Mouse (Mus musculus) left cerebral cortex, adult 2 months (tissue): Measurements from ENCODE around the gene Gpr89. TPM values are rescaled to one million over a fixed set of nuclear protein-coding genes. Genes with fewer than 3 reads are reported as not detected.

Source experiments
- DNase-seq, 2 experiments: peaks; one replicate each; pipeline ENCODE4 v3.0.0; 2021 to 2022; ENCODE audit warnings: low spot score in 2 of 2, mixed read lengths in 1 of 2; ENCODE audit errors: extremely low spot score in 1 of 2
- H3K27ac ChIP-seq: fragments of 200-600 bp; 2 replicates; pipeline ENCODE4 v1.8.1; 2022
- H3K4me3 ChIP-seq: fragments of 200-600 bp; 2 replicates; pipeline ENCODE4 v1.8.1; 2022
- CTCF ChIP-seq: fragments of 200-600 bp; IDR thresholded peaks from 2 replicates; pipeline ENCODE4 v1.8.1; 2022; ENCODE audit warnings: antibody characterized with exemption, mild to moderate bottlenecking, moderate library complexity
- intact Hi-C: fragments of 180-260 bp; cut with DNase I; formaldehyde crosslinking; loops from one replicate; pipeline ENCODE4 v1.15.1; 2025
- total RNA-seq, 2 experiments: library from RNA; stranded (reverse); gene quantifications; 2 replicates each; pipeline ENCODE4 v1.2.3; 2021

Gpr89 gene
- total RNA-seq, 2 experiments from 2014 or later: 40.7 to 42.8 TPM

DNA sequence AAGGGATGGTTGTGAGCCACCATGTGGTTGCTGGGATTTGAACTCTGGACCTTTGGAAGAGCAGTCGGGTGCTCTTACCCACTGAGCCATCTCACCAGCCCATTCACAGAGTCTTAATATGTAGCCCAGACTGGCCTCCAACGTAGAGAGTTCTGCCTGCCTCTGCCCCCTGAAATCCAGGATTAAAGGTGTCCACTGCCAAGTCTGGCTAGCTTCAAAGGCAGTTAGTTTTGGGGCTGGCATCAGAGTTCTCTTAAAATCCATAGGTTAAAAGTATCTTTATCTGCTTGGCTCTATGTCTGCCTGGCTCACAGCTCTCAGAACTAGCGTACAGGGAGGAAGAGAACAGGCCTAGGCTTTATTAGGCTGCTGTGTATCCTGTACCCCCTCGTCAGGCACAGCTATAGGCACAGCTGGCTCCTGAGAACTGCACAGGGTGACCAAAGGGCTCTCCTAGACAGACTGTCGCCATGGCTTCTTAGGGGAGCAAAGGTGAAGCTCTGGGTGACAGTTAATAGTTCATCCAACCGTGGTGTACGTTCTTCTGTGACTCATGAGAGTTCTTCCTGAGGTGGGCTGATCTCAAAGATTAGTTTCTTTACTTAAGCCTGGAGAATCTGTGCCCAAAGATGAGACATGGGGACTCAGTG, 66.0 kb downstream of the Gpr89 start:
- Histone ChIP-seq H3K27ac (no peak overlapping the region), H3K4me3 (no peak overlapping the region)
- TF ChIP-seq CTCF: no peak
- intact Hi-C loops: no loop called here
- DNase-seq: no peak

DNA sequence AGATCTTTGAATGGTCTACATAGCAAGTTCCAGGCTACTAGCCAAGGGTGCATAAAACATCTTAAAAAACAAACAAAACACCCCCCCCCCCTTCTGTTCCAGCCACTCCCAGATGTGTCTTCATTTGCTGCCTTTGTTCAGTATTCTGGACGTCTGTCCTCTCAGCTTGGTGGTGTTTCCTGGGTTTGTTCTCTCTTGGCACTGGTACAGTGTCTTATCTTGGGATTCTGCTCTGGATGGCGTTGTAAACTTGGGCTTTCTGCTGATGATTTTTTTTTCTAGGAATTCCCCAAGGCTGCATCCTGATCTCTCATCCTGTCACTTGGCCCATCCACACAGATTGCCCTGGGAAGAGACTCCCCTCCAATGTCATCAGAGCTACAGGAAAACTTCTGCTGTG, 68.7 kb downstream of the Gpr89 start:
- no peak for DNase-seq
- intact Hi-C loops: no loop called here

DNA sequence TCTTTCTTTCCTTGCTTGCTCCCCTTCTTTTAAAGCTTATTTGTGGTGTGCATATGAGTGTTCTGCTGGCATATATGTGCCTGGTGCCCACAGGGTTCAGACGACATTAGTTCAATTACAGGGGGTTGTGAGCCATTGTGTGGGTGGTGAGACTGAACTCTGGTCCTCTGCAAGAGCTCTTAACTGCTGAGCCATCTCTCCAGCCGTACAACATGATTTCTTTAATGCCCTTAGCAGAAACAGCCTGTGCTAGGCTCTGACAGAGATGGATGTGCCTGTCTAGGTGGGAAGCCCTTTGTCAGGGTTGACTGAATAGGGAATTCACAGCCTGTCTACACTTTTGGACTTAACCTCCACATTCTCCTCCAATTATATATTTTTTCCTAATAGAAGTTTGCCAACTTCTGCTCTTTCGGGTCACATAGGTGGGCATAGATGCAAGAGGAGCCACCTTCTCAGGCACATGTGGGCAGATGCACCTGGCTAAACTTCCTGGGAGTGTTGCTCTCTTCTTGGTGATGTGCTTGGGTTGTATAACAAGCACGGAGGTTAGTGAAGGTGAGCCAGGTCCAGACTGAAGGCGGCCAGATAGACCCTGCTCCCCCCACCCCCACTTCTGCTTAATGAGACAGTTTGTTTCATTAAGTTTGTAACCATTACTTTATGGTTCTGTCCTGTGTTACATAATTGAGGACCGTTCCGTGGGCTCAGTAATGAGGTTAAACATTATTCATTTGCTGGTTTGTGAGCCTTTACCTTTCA, 70.4 kb downstream of the Gpr89 start:
- TF ChIP-seq CTCF: no peak
- no peak overlapping the region for H3K4me3 ChIP-seq
- DNase-seq: no peak
- intact Hi-C loops: no loop called here
- no peak overlapping the region for H3K27ac ChIP-seq

More for the DNA sequence above, 68.7 kb downstream of the Gpr89 start:
- H3K27ac ChIP-seq: no peak overlapping the region
- TF ChIP-seq CTCF: no peak
- H3K4me3 ChIP-seq: no peak overlapping the region

DNA sequence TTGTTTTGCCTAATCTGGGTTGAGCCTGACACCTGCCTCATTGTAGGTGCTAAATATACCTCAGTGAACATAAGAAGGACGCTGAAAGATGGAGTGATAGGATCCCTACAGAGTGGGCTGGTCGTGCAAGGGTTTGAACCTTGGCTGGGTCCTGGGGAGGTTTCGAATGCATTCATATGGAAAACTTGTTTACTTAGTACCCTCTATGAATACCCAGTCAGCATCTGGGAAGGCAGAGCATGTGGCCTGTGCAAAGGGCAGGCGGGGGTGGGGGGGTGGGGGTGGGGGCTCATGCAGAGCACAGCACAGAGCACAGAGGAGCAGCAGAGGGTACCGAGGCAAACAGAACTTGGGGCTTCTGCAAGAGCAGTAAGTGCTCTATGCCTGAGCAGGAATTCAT, 72.2 kb downstream of the Gpr89 start:
- intact Hi-C loops: no loop called here
- no peak for TF ChIP-seq CTCF
- DNase-seq: no peak
- no peak overlapping the region for H3K27ac ChIP-seq
- H3K4me3 ChIP-seq: no peak overlapping the region

DNA sequence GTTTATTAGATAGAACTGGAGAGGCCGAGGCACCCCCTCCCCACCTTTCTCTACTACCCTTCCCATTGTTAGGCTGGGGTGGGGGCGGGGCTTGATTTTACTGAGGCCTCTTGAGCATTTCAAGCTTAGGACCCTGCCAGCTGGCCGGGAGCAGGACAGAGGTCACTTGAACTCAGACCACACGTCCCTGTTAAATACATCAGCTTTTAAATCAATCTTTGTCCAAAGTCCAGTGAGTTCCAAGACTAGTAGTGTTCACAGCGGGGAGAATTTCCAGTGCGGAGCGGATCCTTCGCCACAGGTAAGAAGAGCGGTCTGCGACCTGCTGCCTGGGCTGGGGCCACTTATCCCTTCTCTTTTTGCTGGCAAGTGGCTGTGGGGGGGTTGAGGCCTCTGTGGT, 75.3 kb downstream of the Gpr89 start:
- intact Hi-C loops: no loop called here
- TF ChIP-seq CTCF: no peak
- no peak overlapping the region for H3K27ac ChIP-seq
- DNase-seq: no peak
- H3K4me3 ChIP-seq: no peak overlapping the region

DNA sequence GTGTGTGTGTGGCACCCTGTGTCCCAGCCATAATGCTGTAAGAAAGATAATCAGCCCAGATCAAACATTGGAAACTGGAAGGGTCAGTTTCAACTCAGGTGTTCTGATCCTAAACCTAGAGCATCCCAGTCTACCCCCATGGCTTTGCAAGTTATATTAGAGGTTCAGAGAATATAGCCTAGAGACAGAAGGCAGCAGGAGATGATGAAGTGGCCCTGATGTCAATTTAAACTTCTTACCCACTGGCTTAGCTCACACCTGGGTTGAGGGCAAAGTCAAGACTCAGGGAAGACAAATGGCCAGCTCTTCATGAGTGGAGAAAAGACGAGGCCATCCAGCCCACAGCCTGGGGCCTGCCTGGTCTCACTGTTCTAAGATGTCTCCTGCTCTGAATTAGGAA, 76.2 kb downstream of the Gpr89 start, which contains the start of the genes Pdzk1 and Cd160:
TSS of gene Pdzk1 (plus strand) at position 301 of the 400 bp plus-strand sequence.
TSS of gene Cd160 (minus strand) at position 368 of the 400 bp plus-strand sequence.
- intact Hi-C loops: no loop called here
- Histone ChIP-seq H3K27ac (no peak within 1 kb of the TSS), H3K4me3 (no peak within 1 kb of the TSS)
- no peak for DNase-seq
- no peak for TF ChIP-seq CTCF

DNA sequence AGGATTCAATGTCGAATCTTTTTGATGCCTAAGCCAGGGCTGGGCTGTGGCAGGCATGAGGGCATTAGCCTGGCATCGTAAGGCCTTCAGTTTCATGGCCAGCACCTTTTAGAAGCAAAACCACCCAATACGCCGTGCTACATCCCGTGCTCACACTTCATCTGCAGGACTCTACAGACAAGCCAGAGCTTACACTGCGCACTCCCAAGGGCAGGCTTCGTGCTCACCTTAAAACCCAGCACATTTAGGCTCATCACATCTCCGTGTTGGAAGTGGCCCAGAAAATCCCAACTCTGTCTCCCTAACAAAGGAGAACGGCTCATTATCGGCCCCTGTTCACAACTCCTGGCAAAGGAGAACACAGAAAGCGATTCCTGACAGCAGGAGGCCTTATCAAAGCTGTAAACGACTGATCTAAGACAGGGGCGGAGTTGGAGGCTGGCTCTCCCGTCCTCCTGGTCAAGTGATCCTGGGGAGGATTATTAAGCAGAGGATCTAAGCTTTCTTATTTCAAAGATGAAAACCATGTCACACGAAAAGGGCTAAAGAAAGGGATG, 76.8 kb downstream of the Gpr89 start:
- Histone ChIP-seq H3K4me3 (no peak overlapping the region), H3K27ac (no peak overlapping the region)
- intact Hi-C loops: no loop called here
- DNase-seq: no peak
- TF ChIP-seq CTCF: no peak

DNA sequence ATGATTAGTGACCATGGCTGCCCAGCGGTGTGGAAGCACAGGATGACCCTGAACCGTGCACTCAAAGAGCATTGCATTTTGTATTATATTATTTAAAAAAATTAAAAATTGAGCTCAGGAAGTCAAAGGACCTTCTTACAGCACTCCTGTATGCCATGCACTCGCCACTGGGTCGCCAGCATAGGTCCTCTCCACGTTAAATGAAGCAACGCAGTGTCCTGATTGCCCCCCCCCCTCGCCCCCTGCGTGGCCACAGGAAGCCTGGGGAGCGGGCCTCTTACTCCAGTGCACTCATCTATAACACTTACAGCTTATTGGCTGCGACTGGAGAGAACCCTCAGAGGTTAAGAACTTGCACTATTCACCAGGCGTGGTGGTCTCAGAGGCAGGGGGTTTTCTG, 79.9 kb downstream of the Gpr89 start:
- no peak for TF ChIP-seq CTCF
- intact Hi-C loops: no loop called here
- Histone ChIP-seq H3K27ac (no peak overlapping the region), H3K4me3 (no peak overlapping the region)
- no peak for DNase-seq

DNA sequence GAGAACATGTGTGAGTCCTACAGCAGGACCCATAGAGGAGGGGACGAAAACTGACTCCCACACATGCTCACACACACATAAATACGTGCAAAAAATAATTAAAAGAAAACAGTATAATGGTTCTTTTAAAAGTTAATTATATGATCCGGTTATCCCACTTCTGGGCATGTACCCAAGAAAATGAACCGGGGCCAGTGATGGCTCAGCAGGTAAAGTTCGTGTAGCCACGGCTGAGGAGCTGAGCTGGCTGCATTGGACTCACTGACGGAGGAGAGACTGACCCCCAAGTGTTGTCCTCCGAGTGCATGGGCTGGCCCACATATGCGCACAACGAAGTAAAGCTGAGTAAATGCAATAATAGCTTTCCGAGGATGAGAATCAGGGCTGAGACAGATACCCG, 80.5 kb downstream of the Gpr89 start:
- no peak for TF ChIP-seq CTCF
- intact Hi-C loops: no loop called here
- Histone ChIP-seq H3K27ac (no peak overlapping the region), H3K4me3 (no peak overlapping the region)
- DNase-seq: no peak

DNA sequence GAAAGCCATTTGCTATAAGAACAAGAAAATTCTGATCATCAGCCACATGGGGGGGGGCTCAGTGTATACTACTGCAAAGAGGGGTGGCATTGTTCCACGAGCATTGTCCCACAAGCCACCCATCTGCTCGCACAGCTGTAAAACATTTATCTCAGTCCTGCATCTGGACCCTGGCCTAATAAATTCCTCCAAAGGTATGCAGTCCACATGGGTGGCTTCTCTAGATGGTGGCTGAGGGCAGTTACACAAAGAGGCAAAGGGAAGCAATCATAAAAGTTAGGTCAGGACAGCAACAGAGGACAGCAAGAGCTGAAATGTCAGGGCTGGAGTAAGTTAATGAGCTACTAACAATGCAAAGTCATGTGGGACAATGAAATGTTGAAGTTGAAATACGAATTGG, 81.4 kb downstream of the Gpr89 start:
- Histone ChIP-seq H3K27ac (no peak overlapping the region), H3K4me3 (no peak overlapping the region)
- intact Hi-C loops: no loop called here
- no peak for DNase-seq
- no peak for TF ChIP-seq CTCF

DNA sequence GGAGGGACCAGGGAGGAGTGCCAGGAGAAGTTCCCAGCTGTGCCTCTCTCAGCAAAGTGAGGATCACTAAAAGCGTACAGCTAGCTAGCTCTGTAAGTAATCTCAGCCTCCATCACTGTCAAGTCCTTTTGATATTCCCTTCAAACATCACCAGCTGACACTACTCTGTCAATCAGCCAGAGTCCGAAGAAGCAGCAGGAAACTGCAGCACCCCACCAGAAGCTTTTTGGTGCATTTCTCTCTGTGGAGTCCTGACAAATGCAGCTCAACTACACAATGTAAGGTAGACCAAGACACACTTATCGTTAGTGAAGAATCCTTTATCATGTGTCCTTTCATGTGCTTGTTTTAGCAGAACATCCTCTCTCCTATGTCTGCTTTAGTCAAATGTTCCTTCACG, 83.6 kb downstream of the Gpr89 start:
- DNase-seq: no peak
- intact Hi-C loops: no loop called here
- H3K4me3 ChIP-seq: no peak overlapping the region
- no peak for TF ChIP-seq CTCF
- H3K27ac ChIP-seq: no peak overlapping the region

DNA sequence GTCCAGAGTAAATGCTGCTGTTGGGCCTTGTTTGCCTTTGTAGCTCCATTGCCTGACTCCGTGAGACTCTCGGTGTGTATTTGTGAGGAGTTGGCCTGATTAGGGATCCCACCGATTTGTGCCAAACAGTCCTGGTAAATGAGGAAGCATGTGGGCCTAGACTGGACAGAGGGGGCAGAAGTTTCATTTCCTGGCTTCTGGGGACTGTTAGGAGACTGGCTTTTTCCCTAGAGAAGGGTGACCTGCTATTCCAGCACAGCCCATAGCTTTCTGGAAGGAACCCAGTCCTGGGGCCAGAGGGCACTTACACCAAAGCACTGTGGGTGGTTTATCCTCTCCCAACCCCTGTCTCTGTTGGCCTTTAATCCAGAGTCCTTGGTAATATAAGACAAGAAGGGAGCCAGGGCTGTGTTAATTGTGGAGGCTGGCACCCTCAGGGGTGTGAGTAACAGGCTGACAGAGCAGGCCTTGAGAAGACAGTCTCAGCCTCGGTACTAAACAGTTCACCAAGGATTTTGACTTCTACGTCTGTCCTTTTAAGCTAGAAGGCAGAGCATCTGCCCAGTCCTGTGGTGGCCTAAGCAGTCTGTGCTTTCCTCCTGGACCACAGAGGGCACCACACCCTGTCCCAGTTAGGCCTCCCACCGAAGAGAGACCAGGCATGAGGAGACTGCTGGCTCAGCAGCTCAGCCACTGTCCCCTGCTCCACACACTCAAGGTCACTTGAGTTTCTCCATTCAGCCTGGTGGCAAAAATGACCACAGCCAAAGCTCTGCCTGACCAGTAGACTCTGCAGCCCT, 84.8 kb downstream of the Gpr89 start:
- Histone ChIP-seq H3K27ac (no peak overlapping the region), H3K4me3 (no peak overlapping the region)
- TF ChIP-seq CTCF: no peak
- DNase-seq: no peak
- intact Hi-C loops: no loop called here

Other genes starting within 250 kb of the Gpr89 start
- 1 to 10 TPM; 8.3 to 9.5 TPM for gene Ankrd35, start 235.2 kb downstream of the Gpr89 start, total RNA-seq
- 10 to 100 TPM; 23.6 to 30.3 TPM for gene Pias3, start 209.0 kb downstream of the Gpr89 start, total RNA-seq
- gene Nudt17, start 196.8 kb downstream of the Gpr89 start, total RNA-seq: 10 to 100 TPM in 1 of 2 experiments, 1 to 10 TPM in 1; 8.7 to 10.4 TPM
- 10 to 100 TPM; 22.7 to 25.3 TPM for gene Polr3c, start 177.7 kb downstream of the Gpr89 start, total RNA-seq
- 10 to 100 TPM; 58.3 to 61.9 TPM for gene Rnf115, start 177.7 kb downstream of the Gpr89 start, total RNA-seq
- gene Pdzk1, start 76.1 kb downstream of the Gpr89 start, total RNA-seq: under 1 TPM in 1 of 2 experiments, not detected in 1; 0.14 TPM
- not detected for gene Cd160, start 76.0 kb downstream of the Gpr89 start, total RNA-seq
- gene Gja5, start 653 bp downstream of the Gpr89 start, total RNA-seq: under 1 TPM; 0.70 to 0.75 TPM
- not detected for gene Gja8, start 20.7 kb upstream of the Gpr89 start, total RNA-seq